Mouse (Mus musculus) forebrain, embryonic 16.5 days (tissue): Measurements from ENCODE around the gene Adcy5. TPM values are rescaled to one million over a fixed set of nuclear protein-coding genes. Genes with fewer than 3 reads are reported as not detected.

Experiments
- ATAC-seq: fragments of 200-750 bp; cut with Nextera tagmentation; 2 replicates; pipeline ENCODE4 v1.8.0; 2017; ENCODE audit warnings: mild to moderate bottlenecking, moderate library complexity
- H3K27ac ChIP-seq: fragments of 300-500 bp; sonication (generic); 2 replicates; pipeline ENCODE4 v1.5.1; 2014; ENCODE audit warnings: low read length, control low read depth
- H3K27me3 ChIP-seq: fragments of 300-500 bp; sonication (generic); replicated peaks from 2 replicates; pipeline ENCODE4 v1.6.1; 2014; ENCODE audit warnings: low read length; ENCODE audit not compliant: control insufficient read depth, insufficient read depth
- H3K36me3 ChIP-seq: fragments of 300-500 bp; sonication (generic); 2 replicates; pipeline ENCODE4 v1.6.1; 2014; ENCODE audit not compliant: control insufficient read depth, insufficient read depth
- H3K4me1 ChIP-seq: fragments of 300-500 bp; sonication (generic); replicated peaks from 2 replicates; pipeline ENCODE4 v1.6.1; 2014; ENCODE audit warnings: low read length; ENCODE audit not compliant: control insufficient read depth, insufficient read depth
- H3K4me2 ChIP-seq: fragments of 300-500 bp; sonication (generic); 2 replicates; pipeline ENCODE4 v1.6.1; 2014; ENCODE audit warnings: mild to moderate bottlenecking, low read length, control low read depth
- H3K4me3 ChIP-seq: fragments of 300-500 bp; sonication (generic); replicated peaks from 2 replicates; pipeline ENCODE4 v1.5.1; 2014; ENCODE audit warnings: mild to moderate bottlenecking, low read length, control low read depth
- H3K9ac ChIP-seq: fragments of 300-500 bp; sonication (generic); replicated peaks from 2 replicates; pipeline ENCODE4 v1.6.1; 2014; ENCODE audit warnings: low read depth, low read length, control low read depth
- H3K9me3 ChIP-seq: fragments of 300-500 bp; sonication (generic); 2 replicates; pipeline ENCODE4 v1.6.1; 2016; ENCODE audit warnings: low read length; ENCODE audit not compliant: control insufficient read depth
- WGBS: fragments of 180-500 bp; shearing (Covaris S2); extraction: QIAGEN DNeasy Blood & Tissue Kit; methylation state at CpG from one replicate; pipeline ENCODE4 v1.1.7; 2014; 5-methylcytosine and 5-hydroxymethylcytosine counted together
- polyA plus RNA-seq: library from polyadenylated mRNA; unstranded; fragments of >200 nt; fragmentation: Nextera tagmentation; extraction: Ambion mirVana; gene quantifications from 2 replicates; pipeline ENCODE4 v1.2.1, GENCODE M21; 2015

The Adcy5 gene
- polyA plus RNA-seq, 1 experiment from 2014 or later, result 6.8 TPM

DNA sequence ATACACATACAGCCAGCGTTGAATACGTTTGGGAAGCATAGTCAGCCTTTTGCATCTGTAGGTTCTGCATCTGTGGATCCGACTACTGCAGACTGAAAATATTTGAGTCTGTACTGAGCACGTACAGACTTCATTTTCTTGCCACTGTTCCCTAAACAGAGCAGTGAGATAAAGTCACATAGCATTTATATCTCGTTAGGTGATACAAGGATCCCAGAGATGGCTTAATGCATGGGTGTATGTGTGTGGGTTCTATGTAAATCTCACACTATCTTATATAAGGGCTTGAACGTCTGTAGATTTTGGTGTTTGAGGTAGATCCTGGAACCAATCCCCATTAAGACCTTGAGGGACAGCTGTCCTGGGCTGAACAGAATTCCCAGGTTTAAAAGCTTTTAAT is 10.7 kb downstream of the Adcy5 start:
- H3K27me3 ChIP-seq, result no peaks in the 10 kb centered on the region
- WGBS, result 70% methylated on average over 6 of the region's 6 CpGs
- peak overlapping the region; percentile 37 for H3K27ac ChIP-seq
- ATAC-seq, result no peak
- H3K36me3 ChIP-seq, result no peaks in the 10 kb centered on the region
- H3K4me2 ChIP-seq, result no peak overlapping the region; the same call in 1 of the 2 replicates
- H3K4me1 ChIP-seq, result peaks cover 33% of the 10 kb centered on the region
- no peak overlapping the region for H3K4me3 ChIP-seq
- H3K9ac ChIP-seq, result peak overlapping the region; percentile 25; the same call in 1 of the 2 replicates
- no peaks in the 10 kb centered on the region for H3K9me3 ChIP-seq

- Histone ChIP-seq H3K9ac (no peak overlapping the region), H3K4me3 (no peak overlapping the region), H3K4me2 (no peak overlapping the region), H3K27me3 (no peaks in the 10 kb centered on the region), H3K9me3 (no peaks in the 10 kb centered on the region), H3K36me3 (no peaks in the 10 kb centered on the region), H3K27ac (no peak overlapping the region; the same call in 1 of the 2 replicates), H3K4me1 (peaks cover 29% of the 10 kb centered on the region)
- no peak for ATAC-seq
- WGBS, result 59% methylated on average over 3 of the region's 3 CpGs
These were observed 11.1 kb downstream of the Adcy5 start for GRCm38 (mm10) chr16:35165788-35166187.

DNA sequence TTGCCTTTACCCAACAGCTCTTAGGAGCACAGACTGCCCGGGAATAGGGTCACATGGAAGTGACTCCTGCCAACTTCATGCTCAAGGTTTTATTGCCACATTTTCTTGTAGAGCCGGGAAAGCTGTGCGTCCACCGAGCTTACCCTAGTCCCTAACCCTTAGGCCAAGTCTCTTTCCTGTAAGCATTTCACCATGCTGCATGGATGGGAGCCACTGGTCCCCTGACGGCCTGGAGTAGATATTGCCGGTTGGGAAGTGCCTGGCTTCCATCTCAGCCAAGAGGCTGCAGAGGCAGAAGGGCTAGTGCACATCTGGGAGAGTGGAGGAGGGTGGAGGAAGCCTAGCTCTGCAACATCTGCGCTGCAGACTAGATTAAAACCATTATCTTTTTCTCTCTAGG is 14.8 kb downstream of the Adcy5 start:
- H3K9me3 ChIP-seq, result no peaks in the 10 kb centered on the region
- no peak for ATAC-seq
- peaks cover 16% of the 10 kb centered on the region for H3K4me1 ChIP-seq
- no peak overlapping the region for H3K27ac ChIP-seq
- no peaks in the 10 kb centered on the region for H3K36me3 ChIP-seq
- H3K4me2 ChIP-seq, result no peak overlapping the region
- H3K9ac ChIP-seq, result no peak overlapping the region
- 92% methylated on average over 7 of the region's 7 CpGs for WGBS
- H3K27me3 ChIP-seq, result no peaks in the 10 kb centered on the region
- H3K4me3 ChIP-seq, result no peak overlapping the region

- no peak overlapping the region for H3K4me3 ChIP-seq
- 91% methylated on average over 5 of the region's 5 CpGs for WGBS
- no peaks in the 10 kb centered on the region for H3K36me3 ChIP-seq
- H3K27ac ChIP-seq, result no peak overlapping the region
- H3K4me2 ChIP-seq, result no peak overlapping the region
- H3K9me3 ChIP-seq, result no peaks in the 10 kb centered on the region
- no peaks in the 10 kb centered on the region for H3K4me1 ChIP-seq
- ATAC-seq, result no peak
- no peaks in the 10 kb centered on the region for H3K27me3 ChIP-seq
- H3K9ac ChIP-seq, result no peak overlapping the region
These were observed 17.5 kb downstream of the Adcy5 start for GRCm38 (mm10) chr16:35172195-35172594.

- H3K4me3 ChIP-seq, result no peak overlapping the region
- peaks cover 16% of the 10 kb centered on the region for H3K4me1 ChIP-seq
- H3K4me2 ChIP-seq, result no peak overlapping the region
- no peak overlapping the region for H3K9ac ChIP-seq
- H3K27me3 ChIP-seq, result no peaks in the 10 kb centered on the region
- ATAC-seq, result no peak
- H3K27ac ChIP-seq, result no peak overlapping the region
- no peaks in the 10 kb centered on the region for H3K36me3 ChIP-seq
- H3K9me3 ChIP-seq, result no peaks in the 10 kb centered on the region
- 70% methylated on average over 3 of the region's 3 CpGs for WGBS
These were observed 23.8 kb downstream of the Adcy5 start for GRCm38 (mm10) chr16:35178516-35178915.

DNA sequence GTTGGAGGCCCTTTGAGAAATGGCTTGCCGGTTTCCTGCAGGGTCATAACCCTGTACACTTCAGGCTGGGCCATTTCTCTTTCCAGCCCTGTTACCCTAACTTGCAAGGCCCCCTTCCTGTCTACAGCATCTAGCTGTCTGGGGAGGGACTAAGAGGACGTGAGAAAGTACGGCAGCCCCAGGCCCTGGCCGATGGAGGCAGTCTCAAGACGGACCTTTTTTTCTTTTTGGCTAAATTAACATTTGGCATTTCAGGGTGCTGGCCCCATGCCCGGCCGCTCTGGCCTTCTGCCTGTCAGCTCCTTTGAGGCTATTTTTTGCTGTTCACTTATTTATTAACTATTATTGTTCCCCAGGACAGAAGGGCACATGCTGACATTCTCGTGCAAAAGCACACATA is 24.4 kb downstream of the Adcy5 start:
- no peak overlapping the region for H3K27ac ChIP-seq
- no peak overlapping the region for H3K4me2 ChIP-seq
- peak; percentile 34; the same call in 1 of the 2 replicates for ATAC-seq
- 43% methylated on average over 8 of the region's 8 CpGs for WGBS
- no peaks in the 10 kb centered on the region for H3K27me3 ChIP-seq
- peaks cover 16% of the 10 kb centered on the region for H3K4me1 ChIP-seq
- no peaks in the 10 kb centered on the region for H3K36me3 ChIP-seq
- H3K9me3 ChIP-seq, result no peaks in the 10 kb centered on the region
- H3K9ac ChIP-seq, result no peak overlapping the region
- H3K4me3 ChIP-seq, result no peak overlapping the region

GRCm38 (mm10) chr16:35183161-35183560 is 28.5 kb downstream of the Adcy5 start:
- Histone ChIP-seq H3K4me3 (no peak overlapping the region), H3K27ac (no peak overlapping the region), H3K9ac (no peak overlapping the region), H3K9me3 (no peaks in the 10 kb centered on the region), H3K36me3 (no peaks in the 10 kb centered on the region), H3K4me2 (no peak overlapping the region), H3K27me3 (no peaks in the 10 kb centered on the region), H3K4me1 (peaks cover 19% of the 10 kb centered on the region)
- ATAC-seq, result no peak
- 77% methylated on average over 11 of the region's 11 CpGs for WGBS

GRCm38 (mm10) chr16:35188111-35188510 is 33.4 kb downstream of the Adcy5 start:
- 60% methylated on average over 4 of the region's 4 CpGs for WGBS
- no peaks in the 10 kb centered on the region for H3K36me3 ChIP-seq
- H3K4me1 ChIP-seq, result 0 out of 2 replicates have a peak, but pooled peaks cover 6% of the 10 kb centered on the region
- H3K9ac ChIP-seq, result no peak overlapping the region
- no peak overlapping the region for H3K4me2 ChIP-seq
- H3K9me3 ChIP-seq, result no peaks in the 10 kb centered on the region
- no peaks in the 10 kb centered on the region for H3K27me3 ChIP-seq
- H3K27ac ChIP-seq, result no peak overlapping the region
- ATAC-seq, result peak; percentile 50; the same call in 1 of the 2 replicates
- no peak overlapping the region for H3K4me3 ChIP-seq

DNA sequence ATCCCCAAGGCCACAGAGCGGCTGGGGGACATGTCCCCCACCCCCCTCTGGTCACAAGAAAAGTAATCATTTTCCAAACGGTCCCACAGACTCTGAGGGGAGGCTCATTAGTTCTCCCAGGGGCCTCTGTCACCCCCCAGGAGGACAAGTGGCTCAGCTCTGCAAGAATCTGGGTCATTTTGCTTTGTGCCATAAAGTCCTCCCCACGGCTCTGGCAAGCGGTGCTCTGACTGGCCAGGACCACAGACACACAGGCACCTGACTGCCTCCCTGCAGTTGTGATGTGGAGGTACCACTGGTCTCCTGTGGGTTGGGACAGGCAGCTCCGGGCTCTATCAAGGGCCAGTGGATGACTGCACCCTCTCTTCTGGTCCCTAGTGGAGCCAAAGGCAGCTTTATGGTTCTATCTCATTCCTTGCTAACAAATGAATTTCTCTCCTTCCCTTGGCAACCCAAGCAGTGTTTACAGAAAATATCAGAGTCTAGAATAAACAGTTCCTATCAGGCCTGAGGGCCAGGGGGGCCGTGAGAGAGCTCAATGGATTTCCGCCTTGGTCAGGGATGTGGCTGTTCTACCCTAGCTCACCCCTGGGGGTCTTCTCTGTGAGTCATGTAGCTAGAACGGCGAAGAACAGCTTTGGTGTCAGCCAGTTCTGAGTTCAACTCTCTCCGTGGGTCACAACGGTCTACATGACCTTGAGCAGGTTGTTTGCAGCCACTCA is 34.9 kb downstream of the Adcy5 start:
- Histone ChIP-seq H3K4me1 (0 out of 2 replicates have a peak, but pooled peaks cover 3% of the 10 kb centered on the region), H3K36me3 (no peaks in the 10 kb centered on the region), H3K27me3 (no peaks in the 10 kb centered on the region), H3K27ac (no peak overlapping the region), H3K4me2 (no peak overlapping the region), H3K9ac (no peak overlapping the region), H3K4me3 (no peak overlapping the region), H3K9me3 (no peaks in the 10 kb centered on the region)
- ATAC-seq, result no peak
- WGBS, result 77% methylated on average over 11 of the region's 11 CpGs
